Mouse (Mus musculus): ENCODE measurements around the gene Pgrmc1.
"Not testable (repeated sequence)": the region's sequence is repeated elsewhere in the genome, so short reads cannot be mapped to it uniquely, and the experiment has no call there.

Pgrmc1 gene

DNA sequence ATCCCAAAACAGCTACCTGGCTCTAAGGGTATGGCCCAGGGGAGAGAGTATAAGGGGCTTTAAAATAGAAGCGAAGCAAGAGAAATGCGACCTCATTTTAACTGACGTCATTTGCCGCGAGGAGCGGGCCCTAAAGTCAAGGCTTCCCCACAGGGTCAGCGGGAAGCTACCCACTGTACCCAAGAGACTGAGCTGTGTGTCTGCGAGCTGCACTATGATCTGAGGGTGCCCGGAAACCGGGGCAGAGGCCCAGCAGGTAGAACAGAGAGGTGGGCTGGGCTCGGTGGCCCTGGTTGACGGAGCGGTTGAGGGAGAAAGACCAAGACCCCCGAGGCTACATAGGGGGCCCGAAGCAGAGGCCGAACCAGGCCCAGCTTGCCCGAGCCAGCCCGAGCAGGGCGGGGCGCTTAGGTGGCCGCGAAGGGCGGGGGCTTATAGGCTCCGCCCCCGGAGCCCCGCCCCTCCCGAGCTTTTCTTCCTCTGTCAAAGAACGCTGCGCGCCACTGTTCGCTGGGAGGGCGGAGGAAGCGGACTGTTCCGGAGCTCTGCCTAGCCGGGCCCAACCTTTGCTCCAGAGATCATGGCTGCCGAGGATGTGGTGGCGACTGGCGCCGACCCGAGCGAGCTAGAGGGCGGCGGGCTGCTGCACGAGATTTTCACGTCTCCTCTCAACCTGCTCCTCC is at the start of gene Pgrmc1:
Pgrmc1 (plus strand) TSS at position 500 of the 683 bp plus-strand sequence.
- DNase-seq (ENCODE audit: extremely low read depth, low read depth) = no peak

DNA sequence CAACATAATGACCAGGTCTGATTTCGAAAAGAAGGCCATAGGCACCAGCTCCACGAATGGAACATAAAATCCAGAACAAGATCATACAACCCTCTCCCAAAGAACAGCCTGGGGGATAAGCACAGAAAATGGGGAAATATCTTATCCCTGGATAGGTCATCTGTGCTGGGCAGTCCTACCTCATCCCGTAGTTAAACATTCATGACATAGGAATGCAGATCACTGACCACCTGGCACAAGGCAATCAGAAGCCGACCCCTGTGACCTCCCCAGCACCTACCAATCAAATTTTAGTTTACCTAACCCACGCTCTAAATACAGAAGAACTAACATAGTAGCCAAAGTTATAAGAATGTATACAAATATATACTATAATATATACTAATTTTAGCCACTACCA is 49.2 kb upstream of the Pgrmc1 start:
- DNase-seq (ENCODE audit: extremely low read depth, low read depth) = no peak

DNA sequence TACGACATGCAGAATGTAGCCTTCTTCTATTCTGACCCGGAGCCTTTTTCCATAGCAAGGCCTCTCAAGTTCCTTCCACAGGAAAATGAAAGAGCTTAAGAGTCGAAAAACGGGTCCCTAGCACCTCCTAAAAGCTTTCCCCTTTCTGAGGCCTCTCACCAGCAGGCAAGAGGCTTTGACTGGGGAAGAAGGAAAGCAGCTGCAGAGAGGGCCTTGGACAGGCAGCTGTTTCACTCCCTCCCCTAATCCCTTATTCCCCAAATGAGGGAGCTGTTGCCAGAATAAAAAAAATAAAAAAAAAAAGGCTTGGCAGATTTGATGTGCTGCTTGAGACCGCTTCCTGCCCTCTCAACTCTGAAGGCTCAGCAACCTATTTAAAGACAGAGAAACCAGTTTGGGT is 47.1 kb upstream of the Pgrmc1 start:
- DNase-seq (ENCODE audit: extremely low read depth, low read depth) = no peak

DNA sequence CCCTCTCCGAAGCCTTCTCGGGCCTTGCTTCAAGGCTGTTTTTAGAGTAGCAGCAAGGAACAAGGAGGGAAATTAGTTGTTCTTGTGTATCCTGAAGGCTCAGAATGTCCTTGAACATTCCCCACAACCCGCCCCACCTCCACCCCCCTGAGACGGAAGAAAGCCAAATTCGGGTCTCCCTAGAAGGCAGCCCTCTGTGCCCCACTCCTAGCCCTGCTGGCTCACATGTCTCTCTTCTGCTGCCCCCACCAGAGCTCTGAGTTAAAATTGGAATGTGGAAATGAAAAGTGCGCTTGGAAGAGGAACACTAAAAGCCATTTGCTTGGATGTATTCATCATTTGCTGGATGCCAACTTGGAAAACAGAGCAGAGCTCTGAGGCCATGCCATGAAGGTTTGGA is 46.7 kb upstream of the Pgrmc1 start:
- DNase-seq (ENCODE audit: extremely low read depth, low read depth) = no peak

DNA sequence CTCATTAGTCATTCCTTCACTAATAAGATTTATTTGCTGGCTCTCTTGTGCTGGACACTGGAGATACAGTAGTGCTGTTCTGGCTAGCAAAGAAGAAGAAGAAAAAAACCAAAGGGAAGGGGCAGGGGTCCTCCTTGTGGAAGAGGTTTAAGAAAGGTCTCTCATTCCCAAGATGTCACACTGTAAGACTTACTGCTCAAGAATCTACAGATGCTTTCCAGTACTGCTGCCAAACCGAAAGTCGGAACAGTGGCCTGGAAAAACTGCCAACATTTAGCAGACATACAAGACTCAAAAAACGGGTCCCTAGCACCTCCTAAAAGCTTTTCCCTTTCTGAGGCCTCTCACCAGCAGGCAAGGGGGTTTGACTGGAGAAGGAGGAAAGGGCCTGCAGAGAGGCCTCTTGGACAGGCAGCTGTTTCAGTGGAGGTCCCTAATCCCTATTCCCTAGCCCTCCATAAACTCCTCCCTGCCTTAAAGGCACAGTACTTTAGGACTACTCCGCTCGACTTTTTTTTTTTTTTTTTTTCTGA is 45.9 kb upstream of the Pgrmc1 start:
- no peak for DNase-seq (ENCODE audit: extremely low read depth, low read depth)

DNA sequence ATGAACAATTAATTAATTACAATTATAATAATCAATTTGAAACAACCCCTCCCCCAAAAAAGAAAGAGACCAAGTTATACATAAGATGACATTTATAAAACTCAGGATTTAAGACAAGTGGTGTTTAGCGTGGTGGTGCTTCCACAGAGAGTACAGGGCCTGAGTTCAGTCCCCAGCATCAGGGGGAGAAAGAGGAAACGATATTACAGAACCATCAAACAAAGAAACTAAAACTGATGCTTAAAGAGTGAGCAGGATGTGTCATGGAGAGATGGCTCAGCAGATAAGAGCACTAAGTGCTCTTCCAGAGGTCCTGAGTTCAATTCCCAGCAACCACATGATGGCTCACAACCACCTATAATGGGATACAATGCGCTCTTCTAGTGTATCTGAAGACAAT is 45.3 kb upstream of the Pgrmc1 start:
- no peak for DNase-seq (ENCODE audit: extremely low read depth, low read depth)

DNA sequence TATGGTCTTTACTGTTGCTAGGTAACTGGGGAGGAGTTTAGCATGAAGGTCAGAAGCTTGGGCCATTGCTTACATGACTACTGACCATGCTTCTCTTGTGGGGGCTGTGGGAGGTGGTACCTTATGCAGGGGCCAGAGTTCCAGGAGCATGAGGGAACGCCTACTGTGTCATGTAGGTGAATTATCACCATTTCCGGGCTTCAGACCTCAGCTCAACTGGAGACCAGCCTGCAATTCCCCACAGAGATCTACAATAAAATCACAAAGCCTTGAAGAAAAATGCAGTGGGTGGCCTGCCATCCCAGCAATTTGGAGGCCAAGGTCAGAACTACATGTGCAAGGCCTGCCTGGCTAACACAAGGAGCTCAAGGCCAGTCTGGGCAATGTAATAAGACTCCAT is 42.8 kb upstream of the Pgrmc1 start:
- not testable (repeated sequence) for DNase-seq (ENCODE audit: extremely low read depth, low read depth)

DNA sequence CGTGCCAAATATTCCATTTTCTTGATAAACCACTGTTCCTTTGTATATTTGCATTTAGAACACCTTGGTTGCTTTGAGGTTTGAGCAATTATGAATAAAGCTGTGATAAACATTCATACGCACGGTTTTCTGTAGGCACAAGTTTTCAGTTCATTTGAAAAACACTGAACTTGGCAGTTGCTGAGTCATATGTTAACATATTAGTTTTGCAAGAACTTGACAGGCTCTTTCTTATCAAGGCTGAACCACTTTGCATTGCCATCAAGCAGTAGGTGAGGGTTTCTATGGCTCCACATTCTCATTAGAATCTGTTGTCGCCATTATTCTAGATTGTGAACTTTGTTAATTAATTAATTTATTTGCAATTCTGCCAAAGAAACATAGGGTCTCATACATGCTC is 37.8 kb upstream of the Pgrmc1 start:
- DNase-seq (ENCODE audit: extremely low read depth, low read depth) = no peak

GRCm38 (mm10) chrX:36561650-36562049 is 36.4 kb upstream of the Pgrmc1 start:
- DNase-seq (ENCODE audit: extremely low read depth, low read depth) = peak; percentile 41

- DNase-seq (ENCODE audit: extremely low read depth, low read depth) = no peak
These were observed 35.9 kb upstream of the Pgrmc1 start for GRCm38 (mm10) chrX:36562079-36562478.

DNA sequence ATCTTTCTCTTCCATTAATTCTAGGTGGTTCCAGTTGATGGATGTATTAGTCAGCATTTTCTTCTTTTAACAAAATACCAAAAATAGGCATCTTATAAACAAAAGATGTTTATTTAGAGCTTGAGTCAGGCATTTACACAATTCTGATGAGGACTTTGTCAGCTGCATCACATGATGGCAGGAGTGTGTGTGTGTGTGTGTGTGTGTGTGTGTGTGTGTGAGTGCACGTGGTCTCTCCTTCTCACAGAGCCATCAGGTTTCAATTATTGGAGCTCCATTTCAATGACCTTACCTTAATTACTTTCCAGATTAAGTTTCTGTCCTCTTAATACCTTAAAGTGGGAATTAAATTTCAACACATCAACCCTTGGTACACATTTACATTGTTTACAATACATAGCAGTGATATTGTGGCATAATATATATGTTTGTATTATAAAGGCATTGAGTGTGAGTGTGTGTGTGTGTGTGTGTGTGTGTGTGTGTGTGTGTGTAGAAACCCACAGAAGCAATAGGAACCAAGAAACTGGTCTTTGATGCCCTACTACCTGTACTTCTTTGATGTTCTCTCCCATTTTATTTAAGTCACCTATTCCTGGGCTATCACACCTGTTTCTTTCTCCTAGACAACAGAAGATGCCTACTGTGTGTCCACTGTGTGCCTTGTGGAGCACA is 11.2 kb upstream of the Pgrmc1 start:
- no peak for DNase-seq (ENCODE audit: extremely low read depth, low read depth)

DNA sequence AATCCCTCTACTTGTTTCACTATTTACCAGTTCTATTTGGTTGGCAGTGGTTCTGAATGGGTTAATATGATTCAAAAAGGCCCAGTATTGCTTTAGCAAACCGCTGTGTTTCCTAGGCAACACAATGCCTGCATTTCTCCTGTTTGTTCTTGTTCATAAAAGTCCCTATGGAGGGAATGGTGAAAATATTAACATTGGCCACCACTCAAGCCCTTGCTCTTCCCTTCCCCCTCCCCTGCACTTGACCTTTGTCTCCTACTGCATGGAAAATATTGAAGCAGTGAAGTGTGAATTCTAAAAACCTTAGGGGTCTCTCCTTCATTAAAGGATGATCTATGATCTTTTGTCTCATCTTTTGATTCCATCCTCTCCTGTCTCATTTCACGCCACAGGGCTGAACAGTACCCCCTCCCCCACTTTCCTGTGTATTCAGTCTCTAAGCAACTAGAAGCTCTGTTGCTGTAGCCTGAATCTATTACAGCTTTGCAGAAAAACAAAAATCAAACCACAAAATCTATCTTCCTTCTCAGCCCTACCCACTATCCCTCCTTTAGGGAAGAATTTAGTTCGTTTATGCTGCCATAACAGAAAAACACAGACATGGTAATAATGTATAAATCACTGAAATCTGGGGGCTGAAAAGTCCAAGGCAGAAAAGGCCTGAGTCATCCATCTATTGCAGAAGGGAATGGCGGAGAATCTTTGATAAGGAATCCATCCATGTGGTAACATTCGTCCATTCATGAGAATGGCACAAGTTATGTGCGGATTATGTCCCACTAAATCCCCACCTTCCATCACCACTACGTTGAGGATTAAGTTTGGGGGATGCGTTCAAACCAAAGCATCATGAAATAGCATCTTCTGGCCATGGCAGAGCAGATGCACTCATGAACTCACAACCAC is 10.4 kb upstream of the Pgrmc1 start:
- DNase-seq (ENCODE audit: extremely low read depth, low read depth) = no peak

- DNase-seq (ENCODE audit: extremely low read depth, low read depth) = no peak
These were observed 7.7 kb upstream of the Pgrmc1 start for GRCm38 (mm10) chrX:36590266-36590665.

DNA sequence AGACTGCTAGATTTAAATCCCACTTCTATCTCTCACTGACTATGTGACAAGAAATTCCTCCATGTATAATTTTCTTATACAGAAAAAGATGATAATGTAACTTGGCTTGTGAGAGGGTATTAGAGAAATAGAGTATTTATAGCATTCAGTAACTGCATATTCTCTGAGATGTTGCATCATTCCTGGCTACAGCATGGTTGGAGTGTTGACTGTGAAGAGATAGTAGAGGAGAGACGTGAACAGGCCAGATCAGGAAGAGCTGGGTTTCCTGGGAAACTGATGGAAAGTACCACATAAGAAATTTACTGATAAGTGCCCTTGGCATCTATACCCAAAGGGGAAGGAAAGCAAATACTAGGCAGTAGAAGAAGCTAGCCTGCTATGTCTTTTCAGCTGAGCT is 6.9 kb upstream of the Pgrmc1 start:
- DNase-seq (ENCODE audit: extremely low read depth, low read depth) = no peak

- no peak for DNase-seq (ENCODE audit: extremely low read depth, low read depth)
These were observed 6.5 kb upstream of the Pgrmc1 start for GRCm38 (mm10) chrX:36591539-36591938.

DNA sequence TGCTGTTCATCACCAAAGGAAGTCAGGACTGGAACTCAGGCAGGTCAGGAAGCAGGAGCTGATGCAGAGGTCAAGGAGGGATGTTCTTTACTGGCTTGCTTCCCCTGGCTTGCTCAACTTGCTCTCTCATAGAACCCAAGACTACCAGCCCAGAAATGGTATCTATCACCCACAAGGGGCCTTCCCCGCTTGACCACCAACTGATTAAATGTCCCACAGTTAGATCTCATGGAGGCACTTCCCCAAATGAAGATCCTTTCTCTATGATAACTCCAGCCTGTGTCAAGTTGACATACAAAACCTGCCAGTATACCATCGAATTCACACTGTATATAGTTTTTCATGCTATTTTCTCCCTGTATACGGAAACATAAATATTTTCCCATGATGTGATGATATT is 2.8 kb upstream of the Pgrmc1 start:
- DNase-seq (ENCODE audit: extremely low read depth, low read depth) = no peak

GRCm38 (mm10) chrX:36596483-36597120 is 1.4 kb upstream of the Pgrmc1 start:
- DNase-seq (ENCODE audit: extremely low read depth, low read depth) = not testable (repeated sequence)

- no peak for DNase-seq (ENCODE audit: extremely low read depth, low read depth)
These were observed 394 bp downstream of the Pgrmc1 start for GRCm38 (mm10) chrX:36598390-36598810.

- DNase-seq (ENCODE audit: extremely low read depth, low read depth) = no peak
These were observed 897 bp downstream of the Pgrmc1 start for GRCm38 (mm10) chrX:36598861-36599344.

- DNase-seq (ENCODE audit: extremely low read depth, low read depth) = no peak
These were observed 1.6 kb downstream of the Pgrmc1 start for GRCm38 (mm10) chrX:36599656-36600055.

DNA sequence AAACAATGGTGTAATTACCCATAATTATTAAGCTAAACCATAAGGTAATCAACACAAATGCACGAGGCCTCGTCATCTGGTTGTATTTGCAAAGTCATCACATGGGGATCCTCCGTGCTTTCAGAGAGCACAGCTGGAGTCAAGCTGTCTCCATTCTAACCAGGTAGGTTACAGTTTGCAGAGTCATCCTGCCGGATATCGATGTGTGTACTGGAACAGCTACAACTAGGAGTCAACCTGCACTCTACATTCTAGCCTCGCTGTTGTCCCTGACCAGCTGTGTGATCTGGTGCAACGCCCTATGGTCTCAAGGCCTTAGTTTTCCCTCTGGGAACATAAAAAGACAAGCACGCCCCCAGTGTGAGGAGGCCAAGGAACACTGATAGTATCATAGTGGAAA is 2.1 kb downstream of the Pgrmc1 start:
- no peak for DNase-seq (ENCODE audit: extremely low read depth, low read depth)
